Mouse (Mus musculus): ENCODE measurements around the gene Ndufa13. TPM values are rescaled to one million over a fixed set of nuclear protein-coding genes. Genes with fewer than 3 reads are reported as not detected.

Gene Ndufa13
- polyA plus RNA-seq, 1 experiment from 2014 or later, result 310 TPM

DNA sequence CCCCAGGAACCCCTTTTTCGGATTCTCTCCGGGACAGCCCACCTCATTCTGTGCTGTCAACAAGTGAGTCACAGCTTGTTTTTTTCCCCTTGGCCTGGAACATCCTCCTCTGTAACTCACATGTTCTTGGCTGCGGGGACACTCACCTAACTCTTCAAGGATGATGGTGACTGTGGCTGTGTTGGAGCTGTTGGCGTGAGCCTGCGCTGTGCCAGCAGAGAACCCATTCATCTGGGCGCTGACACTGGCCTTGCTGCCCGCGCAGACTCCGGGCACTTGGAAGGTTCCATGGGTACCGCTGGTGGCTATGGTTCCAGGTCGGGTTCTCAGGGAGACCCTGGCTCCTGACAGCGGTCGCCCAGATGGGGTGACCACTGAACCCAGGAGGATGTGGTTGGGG lies 18.2 kb downstream of the Ndufa13 start:
- DNase-seq (ENCODE audit: low spot score) (no peak), ATAC-seq (replicated peaks; ENCODE audit: low FRiP score, low read depth) (no peak)
- Histone ChIP-seq H3K36me3 (ENCODE audit: insufficient read depth, low read length) (no peaks in the 10 kb centered on the region), H3K27ac (no peak overlapping the region), H3K9ac (ENCODE audit: low read depth, low read length) (no peak overlapping the region), H3K4me3 (replicated peaks; ENCODE audit: low read depth, low read length) (no peak overlapping the region), H3K4me2 (ENCODE audit: low read length) (no peak overlapping the region), H3K4me1 (replicated peaks; ENCODE audit: insufficient read depth, low read length) (peaks cover 25% of the 10 kb centered on the region), H3K9me3 (replicated peaks; ENCODE audit: low read length) (no peaks in the 10 kb centered on the region), H3K27me3 (ENCODE audit: insufficient read depth, low read length) (peaks cover 97% of the 10 kb centered on the region)
- no peak for TF ChIP-seq CTCF (IDR thresholded peaks at IDR 0.05; ENCODE audit: low read depth)
- WGBS, result 60% methylated on average over 13 of the region's 13 CpGs

DNA sequence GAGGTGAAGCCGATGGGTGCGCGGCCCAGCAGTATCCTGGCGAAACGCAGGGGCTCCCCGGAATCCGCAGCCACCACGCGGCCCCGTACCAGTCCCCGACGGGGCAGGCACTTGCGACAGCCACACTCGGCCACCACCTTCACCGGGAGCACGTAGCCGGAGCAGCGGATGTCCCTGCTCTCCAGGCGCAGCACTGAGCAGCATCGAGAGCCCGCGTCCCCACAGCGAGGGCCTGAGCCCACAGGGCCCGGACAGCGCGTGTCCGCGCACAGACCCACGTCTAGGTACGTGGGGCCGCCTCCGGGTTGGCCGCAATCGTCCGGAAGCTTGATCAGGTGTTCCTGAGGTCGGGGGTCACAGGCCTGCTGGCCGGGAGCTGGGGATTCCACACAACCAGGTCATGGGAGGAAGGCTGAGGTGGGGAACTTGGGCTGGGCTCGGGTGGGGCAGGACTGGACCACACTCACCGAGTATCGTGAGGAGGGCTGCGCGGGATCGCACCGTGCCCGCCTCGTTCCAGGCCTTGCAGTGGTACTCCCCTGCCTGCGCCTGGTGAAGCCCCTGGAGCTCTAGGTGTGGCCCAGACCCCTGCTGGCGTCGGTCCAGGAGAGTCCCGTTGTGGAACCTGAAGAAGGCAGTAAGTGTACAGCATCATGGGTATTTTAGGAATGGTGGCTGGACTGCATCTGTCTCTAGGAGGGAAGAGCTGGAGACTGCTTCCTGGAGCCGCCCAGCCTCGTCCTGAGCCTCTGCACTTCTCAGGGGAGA lies 19.3 kb downstream of the Ndufa13 start:
- no peaks in the 10 kb centered on the region for H3K9me3 ChIP-seq (replicated peaks; ENCODE audit: low read length)
- no peak for DNase-seq (ENCODE audit: low spot score)
- 21% methylated on average over 52 of the region's 52 CpGs for whole genome bisulfite sequencing
- peaks cover 87% of the 10 kb centered on the region for H3K27me3 ChIP-seq (ENCODE audit: insufficient read depth, low read length)
- H3K4me3 ChIP-seq (replicated peaks; ENCODE audit: low read depth, low read length), result 0 out of 2 replicates have a peak overlapping the region, but pooled peaks have one; percentile 36
- H3K36me3 ChIP-seq (ENCODE audit: insufficient read depth, low read length), result no peaks in the 10 kb centered on the region
- H3K4me2 ChIP-seq (ENCODE audit: low read length), result no peak overlapping the region
- no peak for TF ChIP-seq CTCF (IDR thresholded peaks at IDR 0.05; ENCODE audit: low read depth)
- peaks cover 14% of the 10 kb centered on the region; the same call in 1 of the 2 replicates for H3K4me1 ChIP-seq (replicated peaks; ENCODE audit: insufficient read depth, low read length)
- H3K27ac ChIP-seq, result no peak overlapping the region
- no peak for ATAC-seq (replicated peaks; ENCODE audit: low FRiP score, low read depth)
- no peak overlapping the region for H3K9ac ChIP-seq (ENCODE audit: low read depth, low read length)

DNA sequence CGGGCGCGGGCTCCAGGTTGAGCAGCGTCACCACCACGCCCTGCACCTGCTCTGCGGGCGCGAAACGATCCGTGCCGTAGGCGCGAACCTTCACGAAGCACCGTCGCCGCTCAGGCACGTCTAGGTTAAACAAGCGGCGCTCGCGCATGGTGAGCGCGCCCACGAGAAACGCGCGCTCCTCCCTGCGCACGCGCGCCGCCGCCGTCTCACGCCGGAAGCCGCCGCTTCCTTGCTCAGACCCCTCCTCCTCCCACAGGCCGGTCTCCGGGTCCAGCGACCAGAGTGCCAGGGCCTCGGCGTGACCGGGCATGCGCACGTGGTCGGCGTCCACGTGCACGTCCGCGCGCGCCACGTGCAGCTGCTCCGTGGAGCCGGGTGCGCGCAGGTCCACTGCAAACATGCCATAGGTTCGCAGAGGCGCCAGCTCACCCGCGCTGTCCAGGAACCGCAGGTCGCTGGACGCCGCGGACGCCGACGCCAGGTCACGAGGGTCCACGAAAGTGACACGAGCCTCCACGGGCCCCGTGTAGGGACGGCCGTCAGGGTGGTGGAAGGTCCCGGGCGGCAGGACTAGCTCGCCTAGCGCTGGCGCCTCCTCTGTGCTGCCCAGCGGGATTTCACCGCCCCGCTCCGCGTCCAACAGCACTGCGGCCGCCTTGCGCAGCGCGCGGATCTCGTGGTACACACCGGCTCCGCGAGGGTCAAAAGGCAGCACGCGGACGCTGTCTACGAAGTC lies 20.2 kb downstream of the Ndufa13 start:
- Histone ChIP-seq H3K27ac (no peak overlapping the region), H3K36me3 (ENCODE audit: insufficient read depth, low read length) (no peaks in the 10 kb centered on the region), H3K27me3 (ENCODE audit: insufficient read depth, low read length) (peaks cover 79% of the 10 kb centered on the region), H3K4me2 (ENCODE audit: low read length) (peak overlapping the region; percentile 54), H3K4me3 (replicated peaks; ENCODE audit: low read depth, low read length) (peak overlapping the region; percentile 36), H3K9me3 (replicated peaks; ENCODE audit: low read length) (no peaks in the 10 kb centered on the region), H3K9ac (ENCODE audit: low read depth, low read length) (no peak overlapping the region; the same call in 1 of the 2 replicates), H3K4me1 (replicated peaks; ENCODE audit: insufficient read depth, low read length) (peaks cover 13% of the 10 kb centered on the region; the same call in 1 of the 2 replicates)
- no peak for TF ChIP-seq CTCF (IDR thresholded peaks at IDR 0.05; ENCODE audit: low read depth)
- ATAC-seq (replicated peaks; ENCODE audit: low FRiP score, low read depth) (peak; percentile 57), DNase-seq (ENCODE audit: low spot score) (peak; percentile 71)
- 8% methylated on average over 101 of the region's 103 CpGs for WGBS

GRCm38 (mm10) chr8:69881261-69881865 lies 21.0 kb downstream of the Ndufa13 start:
- no peaks in the 10 kb centered on the region for H3K9me3 ChIP-seq (replicated peaks; ENCODE audit: low read length)
- no peak overlapping the region for H3K27ac ChIP-seq
- no peaks in the 10 kb centered on the region for H3K36me3 ChIP-seq (ENCODE audit: insufficient read depth, low read length)
- peaks cover 13% of the 10 kb centered on the region; the same call in 1 of the 2 replicates for H3K4me1 ChIP-seq (replicated peaks; ENCODE audit: insufficient read depth, low read length)
- H3K4me2 ChIP-seq (ENCODE audit: low read length), result peak overlapping the region; percentile 54
- H3K9ac ChIP-seq (ENCODE audit: low read depth, low read length), result no peak overlapping the region; the same call in 1 of the 2 replicates
- no peak for ATAC-seq (replicated peaks; ENCODE audit: low FRiP score, low read depth)
- TF ChIP-seq CTCF (IDR thresholded peaks at IDR 0.05; ENCODE audit: low read depth), result no peak
- DNase-seq (ENCODE audit: low spot score), result no peak
- peaks cover 71% of the 10 kb centered on the region for H3K27me3 ChIP-seq (ENCODE audit: insufficient read depth, low read length)
- H3K4me3 ChIP-seq (replicated peaks; ENCODE audit: low read depth, low read length), result peak overlapping the region; percentile 36
- WGBS, result 26% methylated on average over 72 of the region's 79 CpGs

GRCm38 (mm10) chr8:69880841-69881240 lies 21.5 kb downstream of the Ndufa13 start:
- Histone ChIP-seq H3K4me2 (ENCODE audit: low read length) (0 out of 2 replicates have a peak overlapping the region, but pooled peaks have one; percentile 54), H3K4me3 (replicated peaks; ENCODE audit: low read depth, low read length) (0 out of 2 replicates have a peak overlapping the region, but pooled peaks have one; percentile 36), H3K27me3 (ENCODE audit: insufficient read depth, low read length) (peaks cover 66% of the 10 kb centered on the region), H3K9ac (ENCODE audit: low read depth, low read length) (no peak overlapping the region), H3K36me3 (ENCODE audit: insufficient read depth, low read length) (no peaks in the 10 kb centered on the region), H3K9me3 (replicated peaks; ENCODE audit: low read length) (no peaks in the 10 kb centered on the region), H3K4me1 (replicated peaks; ENCODE audit: insufficient read depth, low read length) (peaks cover 13% of the 10 kb centered on the region; the same call in 1 of the 2 replicates), H3K27ac (no peak overlapping the region)
- no peak for DNase-seq (ENCODE audit: low spot score)
- 16% methylated on average over 37 of the region's 37 CpGs for WGBS
- TF ChIP-seq CTCF (IDR thresholded peaks at IDR 0.05; ENCODE audit: low read depth), result no peak
- no peak for ATAC-seq (replicated peaks; ENCODE audit: low FRiP score, low read depth)

DNA sequence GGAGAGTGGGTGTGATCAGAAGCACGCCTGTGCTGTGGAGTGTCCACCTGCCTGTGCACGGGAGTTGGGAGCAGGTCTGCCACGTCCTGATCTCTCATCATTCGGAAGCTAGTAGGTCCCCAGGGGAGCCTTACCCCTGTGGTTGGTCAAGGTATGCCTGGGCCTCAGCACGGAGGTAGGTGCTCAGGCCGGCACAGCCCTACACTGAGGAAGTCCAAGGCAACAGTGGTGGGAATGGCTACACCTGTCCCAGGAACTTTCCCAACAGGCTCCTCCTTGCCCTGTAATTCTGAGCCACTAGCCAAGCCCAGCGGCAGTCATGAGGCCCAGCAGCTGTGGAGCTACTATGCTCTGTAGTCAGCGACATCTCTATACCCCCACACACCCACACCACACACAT lies 22.7 kb downstream of the Ndufa13 start:
- ATAC-seq (replicated peaks; ENCODE audit: low FRiP score, low read depth) (no peak), DNase-seq (ENCODE audit: low spot score) (no peak)
- no peaks in the 10 kb centered on the region for H3K9me3 ChIP-seq (replicated peaks; ENCODE audit: low read length)
- no peak overlapping the region for H3K4me2 ChIP-seq (ENCODE audit: low read length)
- H3K27me3 ChIP-seq (ENCODE audit: insufficient read depth, low read length), result peaks cover 54% of the 10 kb centered on the region
- H3K4me1 ChIP-seq (replicated peaks; ENCODE audit: insufficient read depth, low read length), result peaks cover 13% of the 10 kb centered on the region; the same call in 1 of the 2 replicates
- TF ChIP-seq CTCF (IDR thresholded peaks at IDR 0.05; ENCODE audit: low read depth), result no peak
- no peak overlapping the region for H3K4me3 ChIP-seq (replicated peaks; ENCODE audit: low read depth, low read length)
- no peak overlapping the region for H3K27ac ChIP-seq
- H3K9ac ChIP-seq (ENCODE audit: low read depth, low read length), result no peak overlapping the region
- no peaks in the 10 kb centered on the region for H3K36me3 ChIP-seq (ENCODE audit: insufficient read depth, low read length)
- 70% methylated on average over 8 of the region's 8 CpGs for WGBS
